Mouse (Mus musculus) liver, adult 2 months (tissue): Measurements from ENCODE around the gene 4933414I15Rik. TPM values are rescaled to one million over a fixed set of nuclear protein-coding genes. Genes with fewer than 3 reads are reported as not detected.

Experiments used
- DNase-seq: peaks from one replicate; pipeline ENCODE4 v3.0.0-alpha.2; 2011; ENCODE audit warnings: low read depth, low spot score; ENCODE audit errors: extremely low read depth
- H3K27ac ChIP-seq: fragments of 200-500 bp; replicated peaks from 2 replicates; pipeline ENCODE4 v1.5.1; 2012; ENCODE audit warnings: low read depth, mild to moderate bottlenecking, control low read depth, inconsistent platforms, low read length; ENCODE audit not compliant: insufficient read depth
- H3K27me3 ChIP-seq: fragments of 200-500 bp; 2 replicates; pipeline ENCODE4 v1.6.1; 2012; ENCODE audit warnings: mild to moderate bottlenecking, moderate library complexity, low read length, inconsistent platforms; ENCODE audit not compliant: control insufficient read depth, insufficient read depth
- H3K36me3 ChIP-seq: fragments of 200-500 bp; 2 replicates; pipeline ENCODE4 v1.6.1; 2012; ENCODE audit warnings: low read length, inconsistent platforms; ENCODE audit not compliant: control insufficient read depth, insufficient read depth
- H3K4me1 ChIP-seq: fragments of 200-500 bp; 2 replicates; pipeline ENCODE4 v1.6.1; 2011; ENCODE audit warnings: low read length; ENCODE audit not compliant: control insufficient read depth, insufficient read depth
- H3K4me3 ChIP-seq: fragments of 200-500 bp; 2 replicates; pipeline ENCODE4 v1.5.1; 2011; ENCODE audit warnings: low read depth, mild to moderate bottlenecking, control low read depth, low read length, moderate library complexity; ENCODE audit not compliant: insufficient read depth
- H3K79me2 ChIP-seq: fragments of 200-500 bp; 2 replicates; pipeline ENCODE4 v1.6.1; 2012; ENCODE audit warnings: inconsistent platforms, mild to moderate bottlenecking, low read length, moderate library complexity; ENCODE audit not compliant: control insufficient read depth, insufficient read depth
- H3K9ac ChIP-seq: fragments of 200-500 bp; 2 replicates; pipeline ENCODE4 v1.6.1; 2012; ENCODE audit warnings: low read depth, mild to moderate bottlenecking, control low read depth, inconsistent platforms, low read length
- CTCF ChIP-seq: fragments of 200-500 bp; IDR thresholded peaks from 2 replicates; pipeline ENCODE4 v1.5.1; 2011; ENCODE audit warnings: low read depth, low read length, control low read depth
- POLR2A ChIP-seq: fragments of 200-500 bp; IDR thresholded peaks from 2 replicates; pipeline ENCODE4 v1.6.1; 2011; ENCODE audit warnings: low read length, control low read depth; ENCODE audit not compliant: insufficient read depth; ENCODE audit errors: extremely low read depth
- WGBS: fragments of 180-500 bp; shearing (Covaris S2); methylation state at CpG from one replicate; pipeline ENCODE4 v1.1.7; 2018; 5-methylcytosine and 5-hydroxymethylcytosine counted together
- polyA plus RNA-seq: library from polyadenylated mRNA; depleted of rRNA; stranded (reverse); fragments of >200 nt; gene quantifications from 2 replicates; pipeline ENCODE4 v1.2.3, GENCODE M21; 2012
- total RNA-seq: library from RNA; depleted of rRNA; stranded (reverse); fragments of >200 nt; gene quantifications from 2 replicates; pipeline ENCODE4 v1.2.3, GENCODE M21; 2014

4933414I15Rik gene
- total and polyA plus RNA-seq, 2 experiments = not detected

DNA sequence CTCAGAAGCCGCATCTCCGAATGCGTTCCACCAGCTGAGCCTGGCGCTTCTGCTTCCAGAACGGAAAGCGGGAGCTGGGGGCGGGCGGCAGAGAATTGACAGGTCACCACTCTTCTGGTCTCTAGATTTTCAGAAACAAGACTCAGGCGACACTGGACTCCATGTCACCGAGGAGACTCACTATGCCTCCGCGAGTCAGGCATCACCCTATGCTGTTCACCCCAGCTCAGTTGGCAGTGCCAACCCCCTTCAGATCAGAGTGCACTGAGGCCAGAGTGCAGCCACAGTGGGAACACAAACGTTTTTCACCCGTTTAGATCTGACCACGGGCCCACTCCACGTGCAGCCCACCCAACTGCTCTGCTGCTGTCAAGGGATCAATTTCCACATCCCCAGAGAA lies 12.5 kb downstream of the 4933414I15Rik start:
- under 1% methylated on average over 16 of the region's 16 CpGs for WGBS
- Histone ChIP-seq H3K4me1 (no peaks in the 10 kb centered on the region), H3K9ac (peak overlapping the region; percentile 84), H3K36me3 (0 out of 2 replicates have a peak, but pooled peaks cover 3% of the 10 kb centered on the region), H3K79me2 (no peaks in the 10 kb centered on the region), H3K27ac (peak overlapping the region; percentile 80), H3K4me3 (peak overlapping the region; percentile 75), H3K27me3 (no peaks in the 10 kb centered on the region)
- peak; percentile 76 for DNase-seq
- TF ChIP-seq POLR2A (no peak), CTCF (no peak)

DNA sequence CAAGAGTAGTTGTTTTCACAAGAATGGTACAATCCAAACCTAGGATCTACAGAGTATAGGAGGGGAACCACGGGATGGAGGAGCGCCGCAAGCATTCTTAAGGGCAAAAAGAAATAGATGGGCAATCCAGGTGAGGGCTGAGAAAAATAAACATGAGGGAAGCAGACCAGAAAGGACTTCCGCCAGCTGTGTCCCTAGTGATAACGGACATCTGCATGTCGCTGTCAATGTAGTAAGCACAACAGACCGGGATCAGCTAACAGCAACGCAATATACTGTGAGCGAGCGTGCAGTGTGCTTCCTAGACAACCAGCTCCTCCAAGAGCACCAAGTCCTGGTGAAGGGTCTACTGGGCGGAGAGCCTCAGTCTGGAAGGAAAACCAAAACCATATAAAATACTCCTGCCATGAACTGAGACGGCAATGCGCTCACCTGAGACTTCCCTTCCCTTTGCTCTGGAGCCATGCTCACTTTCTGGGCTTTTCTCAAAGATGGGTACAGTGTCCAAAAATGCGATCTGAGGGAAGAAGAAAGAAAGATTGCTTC lies 13.0 kb downstream of the 4933414I15Rik start:
- Histone ChIP-seq H3K79me2 (no peaks in the 10 kb centered on the region), H3K36me3 (0 out of 2 replicates have a peak, but pooled peaks cover 3% of the 10 kb centered on the region), H3K27me3 (no peaks in the 10 kb centered on the region), H3K27ac (peak overlapping the region; percentile 80; the same call in 1 of the 2 replicates), H3K4me3 (peak overlapping the region; percentile 75), H3K4me1 (no peaks in the 10 kb centered on the region), H3K9ac (peak overlapping the region; percentile 84)
- 23% methylated on average over 14 of the region's 14 CpGs for WGBS
- DNase-seq = peak; percentile 28
- no peak for TF ChIP-seq CTCF
- TF ChIP-seq POLR2A = no peak

DNA sequence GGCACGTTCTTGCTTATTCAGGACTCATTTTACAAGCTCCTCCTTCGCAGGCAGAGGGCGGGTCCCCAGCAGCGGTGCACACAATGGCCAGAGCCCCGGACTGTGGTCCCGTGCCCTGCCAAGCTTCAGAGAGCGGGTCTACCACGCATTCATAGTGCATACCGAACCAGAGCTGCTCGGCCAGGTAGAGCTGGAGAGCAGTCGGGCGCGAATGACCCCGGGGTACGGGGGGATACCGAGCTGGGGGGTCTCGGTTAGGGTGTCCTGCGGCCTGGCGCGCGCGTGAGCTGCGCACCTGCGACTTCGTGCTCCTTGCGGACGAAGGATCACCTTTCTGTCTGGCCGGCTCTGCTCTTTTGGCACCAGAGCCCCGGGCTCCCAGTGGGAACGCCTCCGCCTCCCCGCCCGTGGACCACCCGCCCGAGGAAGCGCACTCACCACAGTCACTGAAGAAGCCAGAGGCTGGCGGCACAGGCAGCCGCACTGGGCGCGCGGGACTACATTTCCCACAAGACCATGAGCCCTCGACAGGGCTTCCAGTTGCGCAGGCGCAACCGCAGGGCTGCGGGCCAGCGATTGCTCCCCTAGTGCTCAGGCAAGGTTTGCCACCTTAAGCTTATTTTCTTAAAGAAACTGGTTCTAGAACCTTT lies 27.8 kb downstream of the 4933414I15Rik start, which contains the start of gene Zfp2:
Gene Zfp2, minus strand, starts transcription at position 495 of the 650 bp plus-strand sequence.
- H3K27ac ChIP-seq = peak within 1 kb of the TSS; percentile 59
- H3K4me1 ChIP-seq = peaks cover 2% of the 10 kb centered on the region
- under 1% methylated on average over 47 of the region's 47 CpGs for WGBS
- H3K79me2 ChIP-seq = peaks cover 5% of the 10 kb centered on the region; the same call in 1 of the 2 replicates
- H3K36me3 ChIP-seq = peaks cover 9% of the 10 kb centered on the region
- TF ChIP-seq POLR2A = 0 out of 2 replicates have a peak, but pooled peaks have one; percentile 29
- TF ChIP-seq CTCF = peak; percentile 73
- peak within 1 kb of the TSS; percentile 85 for H3K4me3 ChIP-seq
- peak within 1 kb of the TSS; percentile 82 for H3K9ac ChIP-seq
- DNase-seq = peak; percentile 80
- no peaks in the 10 kb centered on the region for H3K27me3 ChIP-seq

DNA sequence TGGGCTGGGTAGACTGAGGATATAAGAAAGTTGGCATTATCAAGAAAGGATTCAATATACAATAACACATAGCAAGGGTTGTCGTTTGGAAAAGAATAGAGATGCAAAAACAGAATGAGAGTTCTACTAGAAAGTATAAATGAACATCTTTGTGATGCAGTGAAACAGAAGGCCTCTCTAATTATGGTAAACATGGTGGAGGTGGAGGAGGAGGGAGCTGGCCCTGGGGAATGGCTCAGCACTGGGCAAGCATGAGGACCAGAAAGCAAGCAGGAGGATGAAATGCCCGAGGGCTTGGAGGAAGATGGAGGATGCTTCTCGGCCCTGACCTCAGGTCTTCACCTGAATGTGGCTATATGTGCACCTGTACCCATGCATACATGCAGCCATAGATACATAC lies 29.1 kb downstream of the 4933414I15Rik start:
- H3K36me3 ChIP-seq = peaks cover 21% of the 10 kb centered on the region
- peaks cover 5% of the 10 kb centered on the region; the same call in 1 of the 2 replicates for H3K79me2 ChIP-seq
- H3K27me3 ChIP-seq = no peaks in the 10 kb centered on the region
- H3K27ac ChIP-seq = no peak overlapping the region
- no peak for DNase-seq
- 95% methylated on average over 3 of the region's 3 CpGs for WGBS
- H3K4me1 ChIP-seq = peaks cover 2% of the 10 kb centered on the region
- TF ChIP-seq POLR2A (no peak), CTCF (no peak)
- H3K9ac ChIP-seq = no peak overlapping the region
- H3K4me3 ChIP-seq = no peak overlapping the region

DNA sequence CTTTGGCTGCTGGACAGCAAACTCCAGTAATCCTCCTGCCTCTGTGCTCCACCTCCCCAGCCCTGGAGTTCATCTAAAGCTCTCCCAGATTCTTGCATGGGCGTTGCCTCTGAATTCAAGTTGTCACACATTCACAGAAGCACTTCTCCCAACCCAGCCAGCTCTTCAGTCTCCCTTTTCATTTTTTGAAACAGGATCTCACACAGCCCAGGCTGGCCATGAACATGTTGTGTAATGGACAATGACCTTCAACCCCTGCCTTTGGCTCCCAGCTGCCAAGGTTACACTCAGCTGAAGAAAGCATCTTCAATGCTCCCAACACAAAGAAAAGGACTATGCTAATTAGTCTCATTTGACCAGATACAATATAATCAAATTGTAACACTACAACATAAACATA lies 30.3 kb downstream of the 4933414I15Rik start:
- Histone ChIP-seq H3K4me1 (peaks cover 2% of the 10 kb centered on the region), H3K79me2 (peaks cover 5% of the 10 kb centered on the region; the same call in 1 of the 2 replicates), H3K27ac (peak overlapping the region; percentile 79), H3K27me3 (no peaks in the 10 kb centered on the region), H3K36me3 (peaks cover 32% of the 10 kb centered on the region), H3K4me3 (no peak overlapping the region), H3K9ac (no peak overlapping the region; the same call in 1 of the 2 replicates)
- no peak for TF ChIP-seq CTCF
- TF ChIP-seq POLR2A = no peak
- 52% methylated on average over 1 of the region's 1 CpGs for WGBS
- DNase-seq = peak; percentile 81

DNA sequence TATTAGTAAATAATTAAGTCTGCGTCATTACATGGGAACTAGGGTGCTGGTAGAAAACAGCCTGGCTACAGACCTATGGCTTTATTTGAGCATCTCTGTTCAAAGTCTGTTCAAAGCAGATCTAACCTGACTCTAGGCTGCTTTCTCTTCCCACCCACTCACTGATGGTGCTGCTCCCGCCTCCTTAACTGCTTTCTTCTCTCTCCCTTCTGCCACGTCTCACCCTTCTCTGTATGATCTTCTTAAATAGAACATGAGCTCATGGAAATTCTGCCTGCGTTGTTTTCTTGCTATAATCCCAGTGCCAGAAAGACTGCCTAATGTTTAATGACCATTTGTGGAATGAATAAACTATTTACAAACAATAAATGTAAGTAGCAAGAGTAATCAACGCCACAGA lies 35.4 kb downstream of the 4933414I15Rik start:
- Histone ChIP-seq H3K4me3 (no peak overlapping the region), H3K27ac (no peak overlapping the region), H3K36me3 (peaks cover 78% of the 10 kb centered on the region), H3K27me3 (no peaks in the 10 kb centered on the region), H3K79me2 (peaks cover 3% of the 10 kb centered on the region; the same call in 1 of the 2 replicates), H3K9ac (no peak overlapping the region), H3K4me1 (peaks cover under 1% of the 10 kb centered on the region)
- no peak for DNase-seq
- TF ChIP-seq POLR2A = no peak
- TF ChIP-seq CTCF = no peak
- WGBS = 96% methylated on average over 5 of the region's 5 CpGs
